Mouse (Mus musculus) telencephalon, adult 2 months (tissue): Measurements from ENCODE around the gene Sptbn1.
A peak's percentile ranks its signal among the peaks of the same experiment; 100 is the strongest.

Experiments used
- DNase-seq: peaks from one replicate; pipeline ENCODE4 v3.0.0-alpha.2; 2011; ENCODE audit warnings: low read depth, low spot score

Sptbn1 gene

GRCm38 (mm10) chr11:30171586-30172178 is 96.3 kb downstream of the Sptbn1 start:
- no peak for DNase-seq

- no peak for DNase-seq
Observed at GRCm38 (mm10) chr11:30171184-30171583, 96.8 kb downstream of the Sptbn1 start.

GRCm38 (mm10) chr11:30166551-30166922 is 101.4 kb downstream of the Sptbn1 start:
- no peak for DNase-seq

- no peak for DNase-seq
Observed at GRCm38 (mm10) chr11:30165861-30166550, 102.0 kb downstream of the Sptbn1 start.

GRCm38 (mm10) chr11:30164515-30165214 is 103.3 kb downstream of the Sptbn1 start:
- DNase-seq = no peak

- no peak for DNase-seq
Observed at GRCm38 (mm10) chr11:30163870-30164269, 104.1 kb downstream of the Sptbn1 start.

- no peak for DNase-seq
Observed at GRCm38 (mm10) chr11:30163081-30163480, 104.9 kb downstream of the Sptbn1 start.

GRCm38 (mm10) chr11:30161744-30162143 is 106.2 kb downstream of the Sptbn1 start:
- DNase-seq = no peak

GRCm38 (mm10) chr11:30161173-30161650 is 106.8 kb downstream of the Sptbn1 start:
- DNase-seq = peak; percentile 67

GRCm38 (mm10) chr11:30160625-30161172 is 107.3 kb downstream of the Sptbn1 start:
- no peak for DNase-seq

- no peak for DNase-seq
Observed at GRCm38 (mm10) chr11:30159545-30160255, 108.3 kb downstream of the Sptbn1 start.

- DNase-seq = no peak
Observed at GRCm38 (mm10) chr11:30158028-30158700, 109.8 kb downstream of the Sptbn1 start.

GRCm38 (mm10) chr11:30155887-30156286 is 112.1 kb downstream of the Sptbn1 start:
- no peak for DNase-seq

GRCm38 (mm10) chr11:30154980-30155379 is 113.0 kb downstream of the Sptbn1 start:
- DNase-seq = no peak

GRCm38 (mm10) chr11:30148888-30149287 is 119.1 kb downstream of the Sptbn1 start:
- DNase-seq = no peak

GRCm38 (mm10) chr11:30148378-30148777 is 119.6 kb downstream of the Sptbn1 start:
- no peak for DNase-seq

GRCm38 (mm10) chr11:30147882-30148281 is 120.1 kb downstream of the Sptbn1 start:
- DNase-seq = no peak

- DNase-seq = no peak
Observed at GRCm38 (mm10) chr11:30143090-30143489, 124.9 kb downstream of the Sptbn1 start.

GRCm38 (mm10) chr11:30139165-30139826 is 128.7 kb downstream of the Sptbn1 start:
- no peak for DNase-seq

- DNase-seq = no peak
Observed at GRCm38 (mm10) chr11:30137081-30137480, 130.9 kb downstream of the Sptbn1 start.

GRCm38 (mm10) chr11:30134058-30134457 is 133.9 kb downstream of the Sptbn1 start:
- no peak for DNase-seq
